Mouse (Mus musculus): ENCODE results near the gene Prr30.

Gene Prr30

DNA sequence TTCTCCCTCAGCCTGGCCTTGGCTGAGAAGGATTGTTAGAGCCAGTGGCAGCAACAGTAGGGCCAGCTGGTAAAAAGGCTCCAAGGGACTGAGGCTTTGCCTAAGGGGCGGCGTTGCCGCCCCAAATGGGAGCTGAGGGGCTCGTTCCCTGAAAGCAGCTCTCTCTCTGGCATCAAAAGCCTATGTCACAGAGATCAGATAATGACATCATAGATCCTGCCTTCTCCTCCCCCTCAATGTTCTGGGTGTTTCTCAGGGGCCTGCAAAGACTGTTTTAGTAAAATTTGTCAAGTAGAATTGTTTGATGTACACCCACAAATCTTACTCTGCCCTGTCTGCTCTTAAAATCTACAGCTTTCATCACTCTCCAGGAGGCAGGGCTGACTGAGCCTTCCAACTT lies at the start of gene Prr30:
Prr30 (minus strand) TSS at position 101 of the 400 bp plus-strand sequence.
- no peak for DNase-seq

DNA sequence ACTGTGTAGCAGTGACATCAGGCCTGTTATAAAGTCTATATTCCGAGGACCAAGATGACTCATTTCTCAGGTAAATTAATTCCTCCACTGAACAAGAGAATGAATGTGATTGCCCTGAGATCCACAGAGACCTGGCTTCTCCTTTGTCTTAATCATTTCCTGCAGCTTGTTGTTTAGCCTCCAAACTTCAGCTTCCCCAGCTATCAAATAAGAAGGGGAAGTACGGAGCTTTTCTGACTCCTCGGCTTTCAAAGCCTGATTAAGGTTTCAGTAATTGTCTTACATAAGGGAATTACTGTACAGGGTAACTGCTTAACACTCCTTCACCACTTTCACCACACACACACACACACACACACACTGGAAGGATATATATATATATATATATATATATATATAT lies 46.7 kb upstream of the Prr30 start:
- DNase-seq: no peak

DNA sequence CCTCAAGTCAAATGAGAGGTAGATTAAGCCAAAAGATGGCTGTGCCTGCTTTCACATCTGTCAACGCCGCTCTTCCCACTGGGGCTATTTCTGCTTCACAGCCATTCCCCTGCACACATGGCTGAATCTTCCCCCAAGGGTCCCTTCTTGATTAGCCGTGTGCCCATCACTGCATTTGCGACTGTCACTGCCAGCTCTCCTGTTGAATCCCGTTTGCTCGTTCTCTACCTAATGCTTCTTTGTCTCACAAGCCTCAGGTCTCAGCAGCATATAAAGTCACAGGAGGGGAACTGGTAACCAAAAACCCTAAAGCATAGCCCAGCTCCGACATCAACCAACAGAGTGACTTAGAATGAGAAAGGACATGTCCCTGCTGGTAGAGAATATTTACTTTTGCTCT lies 45.6 kb upstream of the Prr30 start:
- peak; percentile 8 to 20 for DNase-seq

DNA sequence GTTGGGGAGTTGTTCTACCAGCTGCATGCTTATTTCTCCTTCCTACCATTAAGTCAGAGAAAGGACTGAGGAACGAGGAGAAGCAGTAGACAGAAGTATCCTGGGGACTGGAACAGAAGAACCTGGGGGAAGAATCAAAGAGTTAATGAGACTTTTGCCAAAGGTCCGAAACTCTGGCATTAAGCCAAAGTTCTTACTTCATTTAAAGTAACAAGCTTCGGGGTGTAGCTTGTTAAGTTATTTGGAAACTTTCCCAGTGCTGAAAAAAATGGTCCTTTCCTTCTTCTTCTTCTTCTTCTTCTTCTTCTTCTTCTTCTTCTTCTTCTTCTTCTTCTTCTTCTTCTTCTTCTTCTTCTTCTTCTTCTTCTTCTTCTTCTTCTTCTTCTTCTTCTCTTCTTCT lies 44.3 kb upstream of the Prr30 start:
- DNase-seq: peak in 1 of 2 experiments; percentile 1

DNA sequence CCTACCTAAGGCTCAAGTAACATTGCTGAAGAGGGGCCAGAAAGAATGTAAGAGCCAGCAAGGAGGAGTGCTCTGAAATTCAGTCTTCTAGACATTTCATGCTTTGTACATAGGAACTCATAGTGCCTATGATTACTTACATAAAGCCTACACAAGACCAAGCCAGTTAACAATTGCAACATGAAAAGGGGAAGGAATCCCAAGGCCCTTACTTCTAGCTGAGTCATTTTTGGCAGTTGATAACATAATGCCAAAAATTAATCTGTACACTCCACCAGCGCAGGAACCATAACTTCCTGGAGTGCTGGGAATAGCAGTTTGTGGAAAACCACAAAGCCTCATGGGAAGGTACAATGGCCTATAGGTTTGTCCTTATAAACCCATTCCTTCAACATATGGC lies 37.8 kb upstream of the Prr30 start:
- DNase-seq: no peak

DNA sequence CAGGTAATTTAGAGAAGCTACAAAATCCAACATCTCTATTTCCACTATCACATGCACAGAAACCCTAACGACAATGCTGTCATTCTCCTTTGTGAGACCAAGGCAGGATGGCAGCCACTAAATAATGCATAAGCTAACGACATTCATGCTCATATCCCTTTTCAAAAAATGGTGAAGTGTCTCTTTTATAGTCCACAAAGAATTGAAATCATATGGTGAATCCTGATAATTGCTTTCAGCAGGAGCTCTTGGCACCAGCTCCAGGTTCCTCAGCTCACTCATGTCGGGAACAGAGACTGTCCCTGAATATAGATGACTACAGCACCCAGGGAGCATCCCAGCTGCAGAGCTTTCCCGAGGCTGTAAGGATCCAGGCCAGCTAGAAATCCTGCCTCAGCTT lies 28.9 kb upstream of the Prr30 start:
- DNase-seq: peak; percentile 12 to 42

DNA sequence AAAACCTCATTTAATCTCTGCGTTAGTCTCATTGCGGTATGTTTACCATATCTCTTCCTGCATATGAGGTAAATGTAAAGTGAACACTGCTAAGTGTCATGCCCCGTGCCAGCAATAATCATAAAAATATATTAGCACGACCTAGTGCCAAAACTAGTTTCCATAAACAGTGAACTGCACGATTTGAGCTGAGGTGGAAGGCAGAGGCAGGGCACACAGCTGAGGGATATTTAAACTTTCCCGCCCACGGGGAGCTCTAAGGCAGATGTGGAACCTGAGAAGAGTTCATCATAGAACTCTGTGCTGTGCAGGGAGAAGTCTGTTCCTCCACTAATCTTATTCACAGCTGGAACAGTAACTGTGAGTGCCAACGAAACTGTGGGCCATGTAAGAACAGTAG lies 22.2 kb upstream of the Prr30 start:
- no peak for DNase-seq

DNA sequence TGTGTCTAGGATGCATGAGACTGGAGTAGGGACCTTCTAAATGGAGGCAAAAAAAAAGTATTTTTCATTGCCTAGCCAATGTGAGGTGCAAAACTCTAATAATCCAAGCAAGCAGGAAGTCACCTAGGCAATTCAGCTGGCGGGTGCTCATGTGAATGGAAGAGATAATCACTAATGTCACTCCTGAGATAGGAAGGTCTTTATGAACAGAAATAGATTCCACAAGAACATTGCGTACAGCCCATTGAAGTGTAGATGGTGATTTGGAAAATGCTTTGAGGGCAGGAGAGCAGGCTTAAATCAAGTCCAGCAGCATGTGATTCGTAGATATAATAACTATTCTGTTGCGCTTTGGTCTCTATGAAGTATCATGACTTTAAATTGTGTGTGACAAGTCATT lies 27.9 kb downstream of the Prr30 start:
- DNase-seq: no peak

All from cerebellum, postnatal 10 days (tissue).